Mouse (Mus musculus): ENCODE data around the gene Cfd.

- TF ChIP-seq CTCF (IDR thresholded peaks at IDR 0.05; ENCODE audit: extremely low read depth, insufficient read length, insufficient replicate concordance, low read depth, low read length) = no peak
- no peak for TF ChIP-seq POLR2A (IDR thresholded peaks at IDR 0.05; ENCODE audit: low read depth, low read length)
Observed at GRCm38 (mm10) chr10:79897316-79898245, 6.9 kb downstream of the Cfd start.

Data from small intestine, adult 2 months (tissue).